Mouse (Mus musculus) lung, postnatal 14 days (tissue): ENCODE measurements at regions not wholly inside any gene's neighbourhood (a gene's known extent, or its start where the extent isn't known, plus 50 kb on each side); places are given as distances from the start of the nearest gene placed in this dataset.
"Not testable (repeated sequence)": the region's sequence is repeated elsewhere in the genome, so short reads cannot be mapped to it uniquely, and the experiment has no call there.

ENCODE experiments used
- DNase-seq: peaks from one replicate; pipeline ENCODE4 v3.0.0; 2021

DNA sequence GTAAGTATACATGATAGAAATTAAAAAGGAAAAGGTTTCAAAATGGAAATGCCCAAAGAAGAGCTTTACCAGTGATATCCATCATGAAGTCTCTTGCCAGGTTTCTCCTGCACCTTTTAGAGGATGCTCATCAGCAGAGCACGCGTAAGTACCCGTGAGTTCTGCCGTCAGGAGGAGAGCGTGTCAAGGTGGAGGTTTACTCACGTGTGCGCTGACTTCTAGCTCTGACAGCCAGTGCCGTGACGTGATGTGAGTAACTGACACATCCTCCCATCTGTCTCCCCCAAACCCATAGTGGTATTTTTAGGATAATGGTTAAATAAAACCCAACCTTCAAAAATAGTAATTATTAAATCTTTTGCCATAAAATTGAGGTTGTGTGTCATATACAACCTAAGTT lies 55.3 kb downstream of the Adra2a start:
- DNase-seq: no peak

- no peak for DNase-seq
Observed at GRCm38 (mm10) chr19:54099769-54100168, 55.8 kb downstream of the Adra2a start.

DNA sequence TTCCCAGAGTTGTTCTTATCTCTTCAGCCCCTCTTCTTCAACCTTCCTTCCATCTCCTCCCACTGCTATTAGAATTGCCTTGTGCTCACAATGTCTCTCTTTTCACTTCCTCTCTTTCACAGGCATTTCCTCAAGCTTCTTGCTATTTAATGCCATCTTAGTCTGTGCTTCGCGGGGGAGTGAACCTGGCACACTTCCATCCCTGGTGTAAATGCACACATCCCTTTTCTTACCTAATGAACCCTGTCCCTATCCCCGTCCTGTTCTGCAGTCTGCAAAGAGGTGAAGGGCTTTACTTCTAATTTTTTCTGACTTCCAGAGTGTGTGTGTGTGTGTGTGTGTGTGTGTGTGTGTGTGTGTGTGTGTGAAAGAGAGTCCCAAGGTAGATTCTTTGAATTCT lies 62.6 kb downstream of the Adra2a start:
- no peak for DNase-seq

GRCm38 (mm10) chr19:54107103-54107821 lies 63.3 kb downstream of the Adra2a start:
- no peak for DNase-seq

- no peak for DNase-seq
Observed at GRCm38 (mm10) chr19:54110080-54110479, 66.1 kb downstream of the Adra2a start.

DNA sequence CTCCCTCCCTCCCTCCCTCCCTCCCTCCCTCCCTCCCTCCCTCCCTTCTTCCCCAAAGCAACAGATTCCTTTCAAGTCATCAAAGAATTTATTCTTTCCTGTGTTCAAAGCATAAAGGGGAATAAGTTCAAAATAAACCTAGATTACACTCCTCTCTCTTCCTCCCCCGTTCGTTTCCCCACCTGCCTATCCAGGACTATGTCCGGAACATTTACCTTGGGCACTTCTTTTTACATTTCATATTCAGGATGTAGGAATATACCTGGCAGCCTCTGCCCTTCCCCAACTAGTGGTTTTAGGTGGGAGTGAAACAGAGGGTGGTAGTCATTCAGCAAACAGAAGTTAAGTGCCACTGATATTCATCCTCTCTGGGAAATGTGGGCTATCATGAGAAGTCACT lies 68.7 kb downstream of the Adra2a start:
- DNase-seq: no peak

DNA sequence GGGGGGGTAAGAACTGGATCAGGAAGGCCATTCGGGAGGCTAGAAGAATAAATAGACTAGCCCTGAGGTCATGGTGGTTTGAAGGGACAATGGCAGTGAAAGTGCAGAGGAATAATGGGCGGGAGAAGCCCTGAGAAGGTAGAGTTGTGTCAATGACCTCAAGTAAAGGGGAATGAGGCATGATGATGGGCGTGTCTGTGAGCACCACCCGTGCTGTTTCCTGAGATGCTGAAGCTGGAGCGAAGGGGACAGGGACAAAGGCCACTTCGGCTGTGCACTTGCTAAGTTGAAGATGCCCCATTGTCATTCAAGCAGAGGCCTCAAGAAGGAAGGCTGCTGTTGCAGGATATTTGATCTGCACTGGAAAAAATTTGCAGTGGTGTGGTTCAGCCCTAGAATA lies 69.5 kb downstream of the Adra2a start:
- no peak for DNase-seq

GRCm38 (mm10) chr19:54114588-54115317 lies 70.8 kb downstream of the Adra2a start:
- DNase-seq: peak; percentile 52

DNA sequence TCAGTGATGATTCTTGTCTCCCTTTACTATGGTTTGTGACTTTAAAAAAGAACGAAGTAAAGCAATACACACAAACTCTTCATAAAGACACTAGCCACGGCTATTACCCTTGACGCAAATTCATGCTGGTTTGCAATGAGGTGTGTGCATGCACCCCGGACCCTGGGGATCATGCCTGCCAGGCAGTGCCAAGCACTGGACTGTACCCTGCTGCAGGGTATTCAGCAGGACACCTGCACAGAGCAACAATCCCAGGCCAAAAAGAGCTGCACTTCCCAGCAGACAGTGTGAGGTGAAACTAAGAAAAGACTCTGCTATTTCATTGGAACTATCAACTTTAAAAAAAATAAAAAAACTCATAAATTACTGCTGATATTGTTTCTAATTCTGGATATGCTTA lies 71.4 kb downstream of the Adra2a start:
- DNase-seq: no peak

DNA sequence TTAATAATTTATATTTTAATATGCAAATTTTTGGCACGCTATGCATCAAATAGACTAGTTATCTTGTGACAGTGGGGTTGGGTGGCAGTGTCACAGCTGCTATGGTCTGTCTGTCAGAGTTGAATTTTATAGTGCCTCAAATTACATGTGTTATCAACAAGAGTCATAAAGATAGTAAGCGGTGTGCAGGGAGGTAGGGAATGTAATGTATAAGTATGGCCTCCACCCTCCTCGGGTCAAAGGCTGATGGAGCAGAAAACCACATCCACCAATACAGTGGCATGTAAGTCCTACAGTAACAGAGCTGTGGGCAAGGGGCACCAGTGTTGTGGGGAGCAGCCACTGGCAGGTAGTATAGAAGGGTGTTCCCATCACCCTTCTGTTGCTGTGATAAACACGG lies 72.9 kb downstream of the Adra2a start:
- DNase-seq: no peak

- no peak for DNase-seq
Observed at GRCm38 (mm10) chr19:54117676-54118075, 73.7 kb downstream of the Adra2a start.

GRCm38 (mm10) chr19:54123586-54123985 lies 79.6 kb downstream of the Adra2a start:
- no peak for DNase-seq

- DNase-seq: not testable (repeated sequence)
Observed at GRCm38 (mm10) chr19:54151766-54152165, 107.8 kb downstream of the Adra2a start.

DNA sequence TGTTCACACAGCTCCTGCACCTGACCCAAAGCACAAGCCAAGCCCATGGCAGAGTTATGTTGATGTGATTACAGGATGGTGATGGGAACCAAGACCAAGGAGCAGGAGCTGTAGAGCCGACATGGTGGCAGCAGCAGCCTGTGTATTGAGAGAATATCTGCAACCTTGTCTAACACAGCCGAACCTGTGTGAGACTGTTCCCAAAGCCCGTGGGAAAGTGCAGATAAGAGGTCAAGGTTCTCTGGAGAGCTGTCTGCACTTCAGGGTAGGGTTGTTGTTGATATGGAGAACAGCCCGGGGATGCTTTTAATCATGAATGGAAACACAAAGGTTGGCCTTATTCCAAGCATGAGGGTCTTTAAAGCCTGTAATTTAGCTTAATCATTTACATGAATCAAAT lies 110.4 kb downstream of the Adra2a start:
- no peak for DNase-seq

DNA sequence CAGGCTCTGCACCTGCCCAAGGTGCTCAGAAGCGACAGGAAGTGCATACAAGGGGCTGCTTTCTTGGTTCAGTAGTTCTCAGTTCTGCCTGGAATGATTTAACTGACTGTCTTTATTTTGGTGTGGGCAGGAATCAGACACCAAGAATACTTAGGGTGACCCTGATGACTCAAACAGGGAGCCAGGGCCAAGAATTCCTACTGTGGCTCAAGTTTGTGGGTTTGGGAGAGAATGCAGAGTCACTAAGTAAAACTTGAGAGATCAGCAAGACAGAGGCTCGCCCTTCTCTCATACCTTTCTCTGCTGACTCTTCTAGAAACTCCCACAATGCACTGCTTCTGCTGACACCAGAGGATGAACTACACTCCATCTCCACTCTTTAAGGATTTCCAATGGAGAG lies 126.4 kb downstream of the Adra2a start:
- DNase-seq: no peak

DNA sequence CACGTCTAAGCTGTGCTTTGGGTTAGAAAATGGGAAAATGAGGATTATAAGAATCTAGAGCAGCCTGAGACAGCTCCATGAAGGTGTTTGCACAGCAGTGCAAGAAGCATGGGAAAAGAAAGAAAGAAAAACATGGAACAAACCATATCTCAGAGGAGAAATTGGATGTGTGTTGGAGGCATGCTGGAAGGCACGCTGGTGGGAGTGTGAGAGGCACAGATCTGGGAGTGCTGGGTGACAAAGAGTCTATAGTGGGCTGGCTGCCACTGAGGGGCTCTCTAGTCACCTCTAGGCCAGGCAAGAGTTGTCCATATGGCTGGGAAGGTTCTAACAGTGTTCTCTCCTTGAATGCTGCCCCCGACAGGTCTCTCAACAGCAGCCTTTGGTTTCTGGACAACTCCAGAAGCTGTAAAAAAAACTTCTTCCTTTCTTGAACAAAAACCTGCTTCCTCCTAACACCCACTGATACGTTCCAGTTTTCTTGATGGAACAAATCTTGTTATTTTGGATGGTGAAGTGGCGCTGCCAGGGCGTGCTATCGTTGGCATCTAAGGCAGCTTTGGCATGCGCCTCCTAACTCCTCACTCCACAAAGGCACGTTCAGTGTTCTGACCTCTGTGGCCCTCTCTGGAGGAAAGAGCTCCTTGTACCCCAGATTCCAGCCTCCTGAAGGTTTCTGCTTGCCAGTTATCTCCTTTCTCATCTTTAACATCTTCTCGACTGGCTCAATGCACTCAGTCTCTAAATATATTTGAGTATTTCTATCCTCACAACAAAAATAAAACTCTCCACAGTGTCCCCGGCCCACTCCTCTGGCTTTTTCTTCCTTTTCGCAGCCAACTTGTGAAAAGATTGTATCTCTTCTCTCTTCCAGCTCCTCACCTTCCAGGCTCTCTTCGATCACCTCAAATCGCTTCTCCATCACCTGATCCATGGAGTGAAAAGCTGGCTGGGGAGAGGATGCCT lies 130.4 kb downstream of the Adra2a start:
- DNase-seq: no peak

DNA sequence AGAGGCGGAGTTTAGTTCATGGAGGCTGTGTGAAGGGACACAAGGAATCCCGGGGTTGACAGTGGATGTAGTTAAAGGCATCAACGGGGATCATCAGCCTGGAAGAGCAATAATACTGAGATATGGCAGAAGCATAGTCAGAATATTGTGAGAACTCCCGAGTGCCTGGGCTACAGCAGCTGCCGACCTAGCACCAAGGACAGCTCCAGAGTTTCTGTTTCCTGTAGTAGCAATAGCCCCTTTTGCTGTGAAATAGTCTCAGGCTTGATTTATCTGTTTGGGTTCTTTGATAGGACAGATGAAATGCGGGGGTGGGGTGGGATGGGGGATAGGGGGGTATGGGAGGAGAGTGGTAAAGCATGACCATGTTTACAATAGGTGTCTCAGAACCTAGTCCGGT lies 131.8 kb downstream of the Adra2a start:
- peak; percentile 28 for DNase-seq

DNA sequence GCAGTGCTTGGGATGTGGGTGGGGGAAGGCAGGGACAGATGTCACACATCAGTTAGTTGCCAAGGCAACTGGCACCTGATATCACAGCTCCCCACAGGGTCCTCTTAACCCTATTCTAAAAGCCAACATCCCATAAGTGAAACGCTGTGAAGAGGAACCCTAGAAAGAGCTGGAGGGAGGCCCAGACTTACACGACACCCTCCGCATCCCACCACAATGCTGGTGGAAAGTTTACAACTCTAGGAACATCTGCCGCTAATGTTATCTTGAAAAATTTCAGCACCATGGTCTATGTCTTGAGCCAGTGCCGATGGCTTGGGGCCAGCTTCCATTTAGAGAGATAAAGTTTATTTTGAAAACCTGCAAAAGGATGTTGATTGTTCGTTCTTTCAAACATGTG lies 133.5 kb downstream of the Adra2a start:
- no peak for DNase-seq

DNA sequence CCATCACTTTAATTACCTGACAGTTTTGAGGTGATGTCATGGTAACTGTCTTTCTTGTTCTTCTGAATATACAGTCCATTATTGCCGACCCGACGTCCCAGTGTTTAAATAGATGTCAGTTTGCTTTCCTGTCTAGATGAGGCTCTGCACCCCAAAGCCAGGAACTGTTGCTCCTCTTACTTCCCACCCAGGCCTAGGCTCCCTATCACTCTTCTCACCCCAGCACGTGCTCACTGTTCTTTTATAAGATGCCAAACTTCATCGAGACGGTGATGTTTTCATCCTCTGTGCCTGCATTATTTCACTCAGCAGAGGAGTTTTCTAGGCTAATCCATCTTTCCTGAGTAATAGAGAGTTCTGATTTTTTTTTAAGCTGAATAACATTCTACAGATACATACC lies 156.5 kb downstream of the Adra2a start:
- no peak for DNase-seq

DNA sequence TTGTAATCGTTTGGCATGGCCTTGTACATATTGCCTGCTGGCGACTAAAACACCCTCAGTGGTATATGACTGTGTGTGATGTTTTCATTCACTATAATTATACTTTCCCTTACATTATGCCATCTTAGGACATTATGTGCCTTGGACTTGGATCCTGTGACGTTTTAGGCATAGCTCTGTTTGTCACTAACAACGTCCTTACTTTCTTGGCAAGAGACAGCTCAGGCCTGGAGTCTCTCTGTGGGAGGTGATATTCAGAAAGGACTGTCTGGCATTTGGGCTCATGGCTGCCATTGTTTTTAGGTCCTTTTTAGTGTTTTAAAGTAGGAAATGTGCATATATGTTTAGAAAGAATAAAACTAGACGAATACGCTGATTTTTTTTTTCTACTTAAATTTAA lies 158.5 kb downstream of the Adra2a start:
- DNase-seq: no peak

- DNase-seq: no peak
Observed at GRCm38 (mm10) chr19:54206819-54207218, 162.9 kb downstream of the Adra2a start.

- no peak for DNase-seq
Observed at GRCm38 (mm10) chr19:54212169-54212568, 168.2 kb downstream of the Adra2a start.

- DNase-seq: no peak
Observed at GRCm38 (mm10) chr19:54244176-54244575, 200.2 kb downstream of the Adra2a start.
